Mouse (Mus musculus): ENCODE results near the gene Gtf2ird1. TPM values are rescaled to one million over a fixed set of nuclear protein-coding genes. Genes with fewer than 3 reads are reported as not detected.

Gtf2ird1 gene
- polyA plus RNA-seq, 1 experiment, result 62.0 TPM

DNA sequence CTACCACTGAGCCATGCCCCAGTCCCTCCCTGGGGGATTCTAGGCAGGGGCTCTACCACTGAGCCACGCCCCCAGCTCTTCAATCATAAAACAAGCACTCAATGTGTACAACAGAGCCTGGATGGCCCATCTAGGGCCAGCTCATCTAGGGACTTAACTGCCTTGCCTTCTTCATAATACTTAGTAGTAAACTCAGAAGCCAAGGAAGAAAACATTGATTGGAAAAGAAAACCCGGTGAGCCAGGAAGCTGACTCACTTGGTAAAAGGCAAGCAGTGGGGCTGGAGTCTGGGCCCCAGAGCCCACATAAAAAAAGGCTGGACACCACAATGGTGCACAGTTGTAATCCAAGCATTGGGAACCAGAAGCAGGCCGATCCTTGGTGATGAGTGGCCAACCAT is 44.2 kb upstream of the Gtf2ird1 start:
- H3K4me3 ChIP-seq, result no peak overlapping the region
- H3K27me3 ChIP-seq (ENCODE audit: control insufficient read depth, insufficient read depth, insufficient read length), result no peaks in the 10 kb centered on the region
- no peaks in the 10 kb centered on the region for H3K79me2 ChIP-seq (ENCODE audit: control insufficient read depth, insufficient read depth)
- TF ChIP-seq USF1 (IDR thresholded peaks at IDR 0.05; ENCODE audit: low read depth) (no peak), CEBPB (IDR thresholded peaks at IDR 0.05; ENCODE audit: insufficient read depth, poor library complexity, severe bottlenecking) (no peak), MYOG (IDR thresholded peaks at IDR 0.05; ENCODE audit: control insufficient read depth in 1 of 3, insufficient read depth in 1 of 3, insufficient read length in 2 of 3, low read depth in 2 of 3) (no peak), MAX (IDR thresholded peaks at IDR 0.05; ENCODE audit: low read depth) (no peak), SRF (IDR thresholded peaks at IDR 0.05; ENCODE audit: control insufficient read depth, insufficient read length, low read depth) (no peak), MYOD1 (IDR thresholded peaks at IDR 0.05; ENCODE audit: control insufficient read depth in 1 of 3, insufficient read length in 2 of 3, low read depth in 2 of 3) (no peak), POLR2AphosphoS2 (IDR thresholded peaks at IDR 0.05; ENCODE audit: insufficient read length, low read depth) (no peak), POLR2A (IDR thresholded peaks at IDR 0.05; ENCODE audit: insufficient read length, low read depth) (no peak), TCF3 (IDR thresholded peaks at IDR 0.05; ENCODE audit: insufficient read length, low read depth) (no peak), TCF12 (IDR thresholded peaks at IDR 0.05; ENCODE audit: insufficient read depth, poor library complexity, severe bottlenecking) (no peak), E2F4 (IDR thresholded peaks at IDR 0.05; ENCODE audit: insufficient read depth) (no peak), REST (IDR thresholded peaks at IDR 0.05; ENCODE audit: insufficient read depth, insufficient read length) (no peak)
- no peaks in the 10 kb centered on the region for H3K36me3 ChIP-seq (ENCODE audit: control insufficient read depth, insufficient read depth)
- H3K4me2 ChIP-seq (ENCODE audit: low read depth), result no peak overlapping the region
- no peak overlapping the region for H3ac ChIP-seq (ENCODE audit: control insufficient read depth, insufficient read length)

DNA sequence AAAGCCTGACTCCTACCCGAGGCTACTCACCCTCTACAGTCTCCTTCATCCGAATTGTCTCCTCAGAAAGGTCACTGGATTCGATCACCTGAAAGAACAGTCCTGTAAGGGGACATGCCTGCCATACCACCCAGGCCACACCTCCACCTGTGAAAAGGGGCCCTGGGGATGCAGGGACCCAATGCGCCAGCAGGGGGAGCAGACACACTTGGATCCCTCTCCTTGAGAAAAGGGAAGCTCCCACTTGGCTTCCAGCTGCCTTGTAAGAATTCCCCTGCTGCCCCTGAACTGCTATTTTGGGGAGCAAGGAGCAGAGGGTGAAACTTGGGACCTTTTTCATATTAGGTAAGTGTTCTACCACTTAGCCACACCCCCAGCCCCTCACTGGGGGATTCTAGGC is 43.5 kb upstream of the Gtf2ird1 start:
- Histone ChIP-seq H3K4me3 (no peak overlapping the region), H3ac (ENCODE audit: control insufficient read depth, insufficient read length) (no peak overlapping the region), H3K4me2 (ENCODE audit: low read depth) (no peak overlapping the region), H3K79me2 (ENCODE audit: control insufficient read depth, insufficient read depth) (no peaks in the 10 kb centered on the region), H3K27me3 (ENCODE audit: control insufficient read depth, insufficient read depth, insufficient read length) (no peaks in the 10 kb centered on the region), H3K36me3 (ENCODE audit: control insufficient read depth, insufficient read depth) (no peaks in the 10 kb centered on the region)
- no peak for TF ChIP-seq CEBPB (IDR thresholded peaks at IDR 0.05; ENCODE audit: insufficient read depth, poor library complexity, severe bottlenecking)
- TF ChIP-seq TCF12 (IDR thresholded peaks at IDR 0.05; ENCODE audit: insufficient read depth, poor library complexity, severe bottlenecking), result no peak
- no peak for TF ChIP-seq MYOD1 (IDR thresholded peaks at IDR 0.05; ENCODE audit: control insufficient read depth in 1 of 3, insufficient read length in 2 of 3, low read depth in 2 of 3)
- no peak for TF ChIP-seq E2F4 (IDR thresholded peaks at IDR 0.05; ENCODE audit: insufficient read depth)
- no peak for TF ChIP-seq REST (IDR thresholded peaks at IDR 0.05; ENCODE audit: insufficient read depth, insufficient read length)
- no peak for TF ChIP-seq MYOG (IDR thresholded peaks at IDR 0.05; ENCODE audit: control insufficient read depth in 1 of 3, insufficient read depth in 1 of 3, insufficient read length in 2 of 3, low read depth in 2 of 3)
- TF ChIP-seq MAX (IDR thresholded peaks at IDR 0.05; ENCODE audit: low read depth), result no peak
- no peak for TF ChIP-seq SRF (IDR thresholded peaks at IDR 0.05; ENCODE audit: control insufficient read depth, insufficient read length, low read depth)
- no peak for TF ChIP-seq POLR2AphosphoS2 (IDR thresholded peaks at IDR 0.05; ENCODE audit: insufficient read length, low read depth)
- TF ChIP-seq USF1 (IDR thresholded peaks at IDR 0.05; ENCODE audit: low read depth), result no peak

- H3K79me2 ChIP-seq (ENCODE audit: control insufficient read depth, insufficient read depth), result no peaks in the 10 kb centered on the region
- no peaks in the 10 kb centered on the region for H3K36me3 ChIP-seq (ENCODE audit: control insufficient read depth, insufficient read depth)
- H3K27me3 ChIP-seq (ENCODE audit: control insufficient read depth, insufficient read depth, insufficient read length), result no peaks in the 10 kb centered on the region
- H3ac ChIP-seq (ENCODE audit: control insufficient read depth, insufficient read length), result no peak overlapping the region
- H3K4me2 ChIP-seq (ENCODE audit: low read depth), result no peak overlapping the region
- no peak overlapping the region for H3K4me3 ChIP-seq
- TF ChIP-seq TCF3 (IDR thresholded peaks at IDR 0.05; ENCODE audit: insufficient read length, low read depth) (no peak), MYOD1 (IDR thresholded peaks at IDR 0.05; ENCODE audit: control insufficient read depth in 1 of 3, insufficient read length in 2 of 3, low read depth in 2 of 3) (no peak), E2F4 (IDR thresholded peaks at IDR 0.05; ENCODE audit: insufficient read depth) (no peak), SRF (IDR thresholded peaks at IDR 0.05; ENCODE audit: control insufficient read depth, insufficient read length, low read depth) (no peak), TCF12 (IDR thresholded peaks at IDR 0.05; ENCODE audit: insufficient read depth, poor library complexity, severe bottlenecking) (no peak), POLR2AphosphoS2 (IDR thresholded peaks at IDR 0.05; ENCODE audit: insufficient read length, low read depth) (no peak), REST (IDR thresholded peaks at IDR 0.05; ENCODE audit: insufficient read depth, insufficient read length) (no peak)
These were observed 40.5 kb upstream of the Gtf2ird1 start for GRCm38 (mm10) chr5:134497026-134497425.

GRCm38 (mm10) chr5:134495796-134496195 is 39.3 kb upstream of the Gtf2ird1 start:
- no peak overlapping the region for H3K4me3 ChIP-seq
- no peaks in the 10 kb centered on the region for H3K36me3 ChIP-seq (ENCODE audit: control insufficient read depth, insufficient read depth)
- H3K27me3 ChIP-seq (ENCODE audit: control insufficient read depth, insufficient read depth, insufficient read length), result no peaks in the 10 kb centered on the region

More at GRCm38 (mm10) chr5:134495796-134496195, 39.3 kb upstream of the Gtf2ird1 start:
- Histone ChIP-seq H3ac (ENCODE audit: control insufficient read depth, insufficient read length) (no peak overlapping the region), H3K79me2 (ENCODE audit: control insufficient read depth, insufficient read depth) (no peaks in the 10 kb centered on the region), H3K4me2 (ENCODE audit: low read depth) (no peak overlapping the region)
- TF ChIP-seq USF1 (IDR thresholded peaks at IDR 0.05; ENCODE audit: low read depth), result no peak
- no peak for TF ChIP-seq TCF12 (IDR thresholded peaks at IDR 0.05; ENCODE audit: insufficient read depth, poor library complexity, severe bottlenecking)
- no peak for TF ChIP-seq MYOG (IDR thresholded peaks at IDR 0.05; ENCODE audit: control insufficient read depth in 1 of 3, insufficient read depth in 1 of 3, insufficient read length in 2 of 3, low read depth in 2 of 3)
- no peak for TF ChIP-seq CEBPB (IDR thresholded peaks at IDR 0.05; ENCODE audit: insufficient read depth, poor library complexity, severe bottlenecking)
- TF ChIP-seq REST (IDR thresholded peaks at IDR 0.05; ENCODE audit: insufficient read depth, insufficient read length), result no peak
- no peak for TF ChIP-seq TCF3 (IDR thresholded peaks at IDR 0.05; ENCODE audit: insufficient read length, low read depth)
- TF ChIP-seq MAX (IDR thresholded peaks at IDR 0.05; ENCODE audit: low read depth), result no peak
- no peak for TF ChIP-seq POLR2A (IDR thresholded peaks at IDR 0.05; ENCODE audit: insufficient read length, low read depth)
- TF ChIP-seq SRF (IDR thresholded peaks at IDR 0.05; ENCODE audit: control insufficient read depth, insufficient read length, low read depth), result no peak
- TF ChIP-seq E2F4 (IDR thresholded peaks at IDR 0.05; ENCODE audit: insufficient read depth), result no peak
- TF ChIP-seq MYOD1 (IDR thresholded peaks at IDR 0.05; ENCODE audit: control insufficient read depth in 1 of 3, insufficient read length in 2 of 3, low read depth in 2 of 3), result no peak

Measured in myocyte (in vitro differentiated cells).